Mouse (Mus musculus): ENCODE measurements around the gene Gse1. TPM values are rescaled to one million over a fixed set of nuclear protein-coding genes. Genes with fewer than 3 reads are reported as not detected.
A peak's percentile ranks its signal among the peaks of the same experiment; 100 is the strongest.

Gse1 gene
- total RNA-seq, 2 experiments from 2014 or later = 28.9 to 30.8 TPM

GRCm38 (mm10) chr8:120409371-120410013 is 181.2 kb downstream of the Gse1 start:
- intact Hi-C loops (cut with DNase I) = loop anchor here (5.0 kb wide), 2 partner anchors 63 to 123 kb away; no protein-coding TSS in a partner anchor
- no peak for DNase-seq

- intact Hi-C loops (cut with DNase I) = no loop called here
- no peak for DNase-seq
Observed at GRCm38 (mm10) chr8:120411059-120411458, 182.8 kb downstream of the Gse1 start.

- intact Hi-C loops (cut with DNase I) = no loop called here
- DNase-seq = no peak
Observed at GRCm38 (mm10) chr8:120411862-120412261, 183.6 kb downstream of the Gse1 start.

GRCm38 (mm10) chr8:120412357-120412756 is 184.1 kb downstream of the Gse1 start:
- no peak for DNase-seq
- intact Hi-C loops (cut with DNase I) = no loop called here

GRCm38 (mm10) chr8:120412911-120413625 is 184.8 kb downstream of the Gse1 start:
- DNase-seq = no peak
- intact Hi-C loops (cut with DNase I) = no loop called here

- no peak for DNase-seq
- intact Hi-C loops (cut with DNase I) = no loop called here
Observed at GRCm38 (mm10) chr8:120413626-120413988, 185.4 kb downstream of the Gse1 start.

- intact Hi-C loops (cut with DNase I) = no loop called here
- no peak for DNase-seq
Observed at GRCm38 (mm10) chr8:120414216-120414615, 186.0 kb downstream of the Gse1 start.

- intact Hi-C loops (cut with DNase I) = no loop called here
- no peak for DNase-seq
Observed at GRCm38 (mm10) chr8:120415474-120415873, 187.2 kb downstream of the Gse1 start.

GRCm38 (mm10) chr8:120416173-120416521 is 187.9 kb downstream of the Gse1 start:
- DNase-seq = no peak
- intact Hi-C loops (cut with DNase I) = no loop called here

- DNase-seq = peak; percentile 59 to 71
- intact Hi-C loops (cut with DNase I) = no loop called here
Observed at GRCm38 (mm10) chr8:120416522-120417394, 188.5 kb downstream of the Gse1 start.

- DNase-seq = no peak
- intact Hi-C loops (cut with DNase I) = no loop called here
Observed at GRCm38 (mm10) chr8:120418188-120418587, 189.9 kb downstream of the Gse1 start.

GRCm38 (mm10) chr8:120419675-120420074 is 191.4 kb downstream of the Gse1 start:
- intact Hi-C loops (cut with DNase I) = no loop called here
- DNase-seq = no peak

GRCm38 (mm10) chr8:120420226-120420625 is 192.0 kb downstream of the Gse1 start:
- intact Hi-C loops (cut with DNase I) = no loop called here
- no peak for DNase-seq

- peak; percentile 39 to 57 for DNase-seq
- intact Hi-C loops (cut with DNase I) = no loop called here
Observed at GRCm38 (mm10) chr8:120421638-120422037, 193.4 kb downstream of the Gse1 start.

GRCm38 (mm10) chr8:120422236-120422635 is 194.0 kb downstream of the Gse1 start:
- intact Hi-C loops (cut with DNase I) = no loop called here
- no peak for DNase-seq

GRCm38 (mm10) chr8:120423576-120423975 is 195.3 kb downstream of the Gse1 start:
- no peak for DNase-seq
- intact Hi-C loops (cut with DNase I) = no loop called here

- intact Hi-C loops (cut with DNase I) = no loop called here
- DNase-seq = no peak
Observed at GRCm38 (mm10) chr8:120424829-120425198, 196.6 kb downstream of the Gse1 start.

- no peak for DNase-seq
- intact Hi-C loops (cut with DNase I) = no loop called here
Observed at GRCm38 (mm10) chr8:120425199-120425941, 197.1 kb downstream of the Gse1 start.

GRCm38 (mm10) chr8:120426105-120426504 is 197.8 kb downstream of the Gse1 start:
- no peak for DNase-seq
- intact Hi-C loops (cut with DNase I) = loop anchor here (1.0 kb wide), 1 partner anchor 14 kb away; no protein-coding TSS in a partner anchor

GRCm38 (mm10) chr8:120426622-120427385 is 198.5 kb downstream of the Gse1 start:
- intact Hi-C loops (cut with DNase I) = loop anchor here (1.0 kb wide), 1 partner anchor 13 kb away; no protein-coding TSS in a partner anchor
- peak in 1 of 2 experiments; percentile 43 for DNase-seq

Data from gastrocnemius, postnatal 36 days (tissue).